Mouse (Mus musculus): ENCODE measurements around the gene Susd1. TPM values are rescaled to one million over a fixed set of nuclear protein-coding genes. Genes with fewer than 3 reads are reported as not detected.
"Not testable (repeated sequence)": the region's sequence is repeated elsewhere in the genome, so short reads cannot be mapped to it uniquely, and the experiment has no call there.

Gene Susd1
- polyA plus RNA-seq, 1 experiment from 2014 or later: 3.6 TPM

DNA sequence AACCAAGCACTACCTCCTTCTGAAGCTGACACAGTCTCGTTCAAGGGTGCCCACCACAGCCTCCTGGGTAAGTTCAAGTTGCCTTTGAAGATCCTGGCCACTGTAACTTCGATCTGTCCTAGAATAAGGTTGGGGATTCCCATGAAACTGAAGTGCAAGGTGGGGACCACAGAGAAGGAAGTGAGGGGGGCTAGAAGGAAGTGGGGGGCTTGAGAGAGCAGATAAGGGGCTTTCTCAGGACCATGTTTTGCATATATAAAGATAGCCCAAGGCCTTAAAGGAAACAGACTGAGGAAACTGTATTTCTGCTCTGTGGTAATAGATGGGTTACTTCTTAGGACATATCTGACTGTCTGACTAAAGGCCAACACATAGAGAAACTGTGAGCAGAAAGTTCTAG, 151.3 kb downstream of the Susd1 start:
- H3K4me2 ChIP-seq (ENCODE audit: low read length): no peak overlapping the region
- H3K9ac ChIP-seq (ENCODE audit: low read length): no peak overlapping the region
- no peak overlapping the region for H3K27ac ChIP-seq (replicated peaks in 1 of 2; ENCODE audit: control insufficient read depth in 1 of 2, insufficient read depth in 1 of 2, low read depth in 2 of 2, low read length in 2 of 2)
- H3K27me3 ChIP-seq (ENCODE audit: control insufficient read depth, insufficient read depth, low read length): no peaks in the 10 kb centered on the region
- 55% methylated on average over 2 of the region's 2 CpGs for WGBS
- no peak for ATAC-seq (ENCODE audit: insufficient number of reproducible peaks, insufficient read depth, low FRiP score, low read depth)
- H3K4me1 ChIP-seq (ENCODE audit: control insufficient read depth in 2 of 2, insufficient read depth in 2 of 2, low read length in 2 of 2): peaks cover 13 to 18% of the 10 kb centered on the region in 2 experiments; a peak in 3 of 4 replicates
- no peaks in the 10 kb centered on the region for H3K36me3 ChIP-seq (ENCODE audit: control insufficient read depth, insufficient read depth, low read length)
- no peak overlapping the region for H3K4me3 ChIP-seq (ENCODE audit: control insufficient read depth in 1 of 2, insufficient read depth in 1 of 2, low read depth in 1 of 2, low read length in 2 of 2)
- H3K9me3 ChIP-seq (ENCODE audit: control insufficient read depth, low read length): no peaks in the 10 kb centered on the region

DNA sequence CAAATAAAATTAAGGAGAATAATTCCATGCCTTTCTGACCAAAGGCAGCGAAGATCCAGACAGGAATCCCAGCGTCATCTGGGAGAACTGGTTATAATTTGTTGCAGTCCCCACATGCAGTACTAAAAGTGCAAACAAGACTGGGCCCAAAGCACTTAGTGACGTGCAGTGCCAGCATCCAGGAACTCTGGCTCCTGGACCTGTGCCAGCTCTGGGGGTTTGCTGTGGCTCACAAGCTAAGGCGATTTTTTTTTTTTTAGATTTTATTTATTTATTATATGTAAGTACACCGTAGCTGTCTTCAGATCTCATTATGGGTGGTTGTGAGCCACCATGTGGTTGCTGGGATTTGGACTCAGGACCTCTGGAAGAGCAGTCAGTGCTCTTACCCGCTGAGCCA, 152.1 kb downstream of the Susd1 start:
- ATAC-seq (ENCODE audit: insufficient number of reproducible peaks, insufficient read depth, low FRiP score, low read depth); H3K9me3 ChIP-seq (ENCODE audit: control insufficient read depth, low read length); H3K36me3 ChIP-seq (ENCODE audit: control insufficient read depth, insufficient read depth, low read length); H3K27ac ChIP-seq (replicated peaks in 1 of 2; ENCODE audit: control insufficient read depth in 1 of 2, insufficient read depth in 1 of 2, low read depth in 2 of 2, low read length in 2 of 2); H3K4me2 ChIP-seq (ENCODE audit: low read length); H3K9ac ChIP-seq (ENCODE audit: low read length); H3K4me3 ChIP-seq (ENCODE audit: control insufficient read depth in 1 of 2, insufficient read depth in 1 of 2, low read depth in 1 of 2, low read length in 2 of 2); H3K27me3 ChIP-seq (ENCODE audit: control insufficient read depth, insufficient read depth, low read length): not testable (repeated sequence)
- peaks cover 13 to 16% of the 10 kb centered on the region in 2 experiments; a peak in 3 of 4 replicates for H3K4me1 ChIP-seq (ENCODE audit: control insufficient read depth in 2 of 2, insufficient read depth in 2 of 2, low read length in 2 of 2)
- WGBS: 66% methylated on average over 6 of the region's 6 CpGs

DNA sequence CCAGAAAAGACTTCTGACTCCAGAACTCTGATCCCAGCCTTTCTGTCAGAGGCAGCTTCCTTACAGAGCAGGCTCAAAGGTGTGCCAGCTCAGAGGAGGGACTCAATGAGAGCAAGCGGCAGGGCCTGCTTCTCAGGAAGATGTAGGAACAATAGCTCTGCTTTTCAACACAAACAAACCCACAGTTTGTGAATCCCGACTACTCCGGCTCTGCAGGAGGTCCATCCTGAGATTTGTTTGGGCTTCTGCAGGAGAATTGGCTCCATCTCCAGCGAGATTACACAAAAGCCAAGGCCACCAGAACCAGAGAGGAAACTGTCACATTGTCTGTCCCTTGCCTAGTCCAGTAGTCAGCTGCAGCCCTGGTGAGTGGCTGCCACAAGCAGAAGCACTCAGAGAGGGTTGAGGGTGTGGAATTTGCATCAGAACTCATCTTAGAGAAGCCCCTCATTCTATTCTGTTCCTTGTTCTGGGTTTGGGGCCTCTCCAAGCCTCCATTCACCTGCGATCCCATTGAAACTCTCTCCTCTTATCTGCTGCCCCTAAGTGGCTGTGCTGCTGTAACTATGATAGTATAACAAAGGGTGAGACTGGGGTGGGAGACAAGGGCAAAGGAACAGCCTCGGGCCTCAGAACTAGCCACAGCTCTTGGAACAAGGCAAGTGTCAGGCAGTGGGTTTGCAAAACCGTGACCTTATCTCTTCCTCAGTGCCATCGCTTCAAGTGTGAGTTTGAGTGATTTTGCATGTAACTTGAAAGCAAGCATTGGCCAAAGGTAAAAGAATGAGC, 155.5 kb downstream of the Susd1 start:
- no peaks in the 10 kb centered on the region for H3K9me3 ChIP-seq (ENCODE audit: control insufficient read depth, low read length)
- H3K4me2 ChIP-seq (ENCODE audit: low read length): no peak overlapping the region
- no peak overlapping the region for H3K9ac ChIP-seq (ENCODE audit: low read length)
- peak overlapping the region in 1 of 2 experiments; percentile 11; a peak in 1 of 4 replicates for H3K27ac ChIP-seq (replicated peaks in 1 of 2; ENCODE audit: control insufficient read depth in 1 of 2, insufficient read depth in 1 of 2, low read depth in 2 of 2, low read length in 2 of 2)
- no peaks in the 10 kb centered on the region for H3K36me3 ChIP-seq (ENCODE audit: control insufficient read depth, insufficient read depth, low read length)
- H3K4me3 ChIP-seq (ENCODE audit: control insufficient read depth in 1 of 2, insufficient read depth in 1 of 2, low read depth in 1 of 2, low read length in 2 of 2): no peak overlapping the region
- H3K27me3 ChIP-seq (ENCODE audit: control insufficient read depth, insufficient read depth, low read length): no peaks in the 10 kb centered on the region
- 16% methylated on average over 8 of the region's 8 CpGs for WGBS
- peaks cover 13 to 16% of the 10 kb centered on the region in 2 experiments; a peak in 3 of 4 replicates for H3K4me1 ChIP-seq (ENCODE audit: control insufficient read depth in 2 of 2, insufficient read depth in 2 of 2, low read length in 2 of 2)
- no peak for ATAC-seq (ENCODE audit: insufficient number of reproducible peaks, insufficient read depth, low FRiP score, low read depth)

DNA sequence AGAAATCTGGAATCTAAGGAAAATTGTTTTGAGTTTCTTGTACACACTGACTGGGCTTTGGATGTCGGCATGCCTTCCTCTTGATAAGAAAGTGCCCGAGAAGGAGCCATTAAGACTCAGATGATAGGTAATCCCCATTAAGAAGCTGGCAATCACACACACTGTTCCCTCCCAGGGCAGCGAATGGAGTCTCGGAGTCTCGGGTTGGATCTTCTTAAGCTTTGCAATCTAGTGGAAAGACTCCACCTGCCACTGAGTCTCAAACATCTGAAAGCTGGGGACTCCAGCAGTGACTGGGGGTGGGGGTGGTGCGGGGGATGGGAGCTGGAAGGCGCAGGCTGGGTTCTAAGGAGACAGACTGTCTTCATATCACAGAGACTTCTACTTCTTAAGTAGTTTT, 156.3 kb downstream of the Susd1 start:
- no peaks in the 10 kb centered on the region for H3K27me3 ChIP-seq (ENCODE audit: control insufficient read depth, insufficient read depth, low read length)
- H3K27ac ChIP-seq (replicated peaks in 1 of 2; ENCODE audit: control insufficient read depth in 1 of 2, insufficient read depth in 1 of 2, low read depth in 2 of 2, low read length in 2 of 2): no peak overlapping the region
- ATAC-seq (ENCODE audit: insufficient number of reproducible peaks, insufficient read depth, low FRiP score, low read depth): no peak
- H3K9me3 ChIP-seq (ENCODE audit: control insufficient read depth, low read length): no peaks in the 10 kb centered on the region
- no peak overlapping the region for H3K9ac ChIP-seq (ENCODE audit: low read length)
- no peak overlapping the region for H3K4me2 ChIP-seq (ENCODE audit: low read length)
- H3K4me1 ChIP-seq (ENCODE audit: control insufficient read depth in 2 of 2, insufficient read depth in 2 of 2, low read length in 2 of 2): peaks cover 13 to 16% of the 10 kb centered on the region in 2 experiments; a peak in 3 of 4 replicates
- WGBS: 45% methylated on average over 7 of the region's 7 CpGs
- no peak overlapping the region for H3K4me3 ChIP-seq (ENCODE audit: control insufficient read depth in 1 of 2, insufficient read depth in 1 of 2, low read depth in 1 of 2, low read length in 2 of 2)
- H3K36me3 ChIP-seq (ENCODE audit: control insufficient read depth, insufficient read depth, low read length): no peaks in the 10 kb centered on the region

DNA sequence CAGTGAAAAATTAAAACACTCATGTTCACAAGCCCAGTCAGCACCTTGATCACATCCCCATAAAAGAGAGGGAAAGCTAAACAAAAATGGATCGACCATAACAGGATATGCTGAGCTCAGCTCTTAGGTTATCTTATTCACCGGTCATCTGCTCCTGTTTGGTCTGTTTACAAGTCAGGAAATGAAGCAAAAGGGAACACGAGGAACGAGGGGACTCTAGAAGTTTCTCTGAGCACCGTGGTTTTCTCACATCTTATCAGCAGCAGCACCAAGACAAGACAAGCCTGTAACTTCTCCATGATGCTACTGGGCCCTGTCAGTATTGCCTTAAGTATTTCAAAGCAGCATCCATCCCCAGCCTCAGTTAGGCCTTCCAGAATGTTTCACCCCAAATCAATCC, 157.6 kb downstream of the Susd1 start:
- no peak for ATAC-seq (ENCODE audit: insufficient number of reproducible peaks, insufficient read depth, low FRiP score, low read depth)
- no peaks in the 10 kb centered on the region for H3K36me3 ChIP-seq (ENCODE audit: control insufficient read depth, insufficient read depth, low read length)
- H3K27ac ChIP-seq (replicated peaks in 1 of 2; ENCODE audit: control insufficient read depth in 1 of 2, insufficient read depth in 1 of 2, low read depth in 2 of 2, low read length in 2 of 2): no peak overlapping the region
- no peaks in the 10 kb centered on the region for H3K27me3 ChIP-seq (ENCODE audit: control insufficient read depth, insufficient read depth, low read length)
- no peak overlapping the region for H3K9ac ChIP-seq (ENCODE audit: low read length)
- H3K4me2 ChIP-seq (ENCODE audit: low read length): no peak overlapping the region
- H3K4me3 ChIP-seq (ENCODE audit: control insufficient read depth in 1 of 2, insufficient read depth in 1 of 2, low read depth in 1 of 2, low read length in 2 of 2): no peak overlapping the region
- 45% methylated on average over 5 of the region's 5 CpGs for WGBS
- no peaks in the 10 kb centered on the region for H3K9me3 ChIP-seq (ENCODE audit: control insufficient read depth, low read length)
- H3K4me1 ChIP-seq (ENCODE audit: control insufficient read depth in 2 of 2, insufficient read depth in 2 of 2, low read length in 2 of 2): peaks cover 11 to 13% of the 10 kb centered on the region in 2 experiments; a peak in 3 of 4 replicates

DNA sequence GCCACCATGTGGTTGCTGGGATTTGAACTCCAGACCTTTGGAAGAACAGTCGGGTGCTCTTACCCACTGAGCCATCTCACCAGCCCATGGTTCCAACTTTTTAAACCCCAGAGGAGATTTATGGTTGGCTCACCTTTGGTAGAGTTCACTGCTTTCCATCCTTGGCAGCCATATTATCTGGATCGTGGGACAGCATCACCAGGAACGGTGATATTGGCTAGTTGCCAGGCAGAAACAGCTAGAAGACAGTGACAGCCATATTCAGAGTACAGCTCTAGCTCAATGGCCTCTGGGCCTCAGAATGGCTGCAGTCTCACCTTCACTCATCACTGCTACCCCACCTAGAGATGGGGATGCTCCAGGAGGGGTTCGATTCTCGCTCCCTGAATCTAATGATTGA, 159.3 kb downstream of the Susd1 start:
- ATAC-seq (ENCODE audit: insufficient number of reproducible peaks, insufficient read depth, low FRiP score, low read depth): no peak
- no peak overlapping the region for H3K4me2 ChIP-seq (ENCODE audit: low read length)
- WGBS: 72% methylated on average over 5 of the region's 5 CpGs

DNA sequence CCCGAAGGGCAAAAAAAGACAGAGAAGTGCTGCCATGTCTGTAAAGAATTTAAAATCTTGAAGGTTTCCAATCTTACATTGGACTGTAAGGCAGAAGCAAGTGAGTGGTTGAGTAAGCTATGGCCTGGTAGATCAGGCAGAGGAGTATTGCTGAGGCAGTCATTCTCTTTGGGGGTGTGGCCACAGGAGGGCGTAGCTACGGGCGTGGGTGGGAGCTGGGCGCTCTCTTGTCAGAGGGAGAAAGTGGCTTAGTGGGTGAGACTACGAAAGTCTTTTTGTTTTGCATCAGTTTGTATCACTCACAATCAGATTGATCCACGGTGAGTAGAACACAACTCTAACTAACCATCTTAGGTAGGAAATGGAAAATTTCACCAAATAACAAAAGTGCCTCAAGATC, 160.0 kb downstream of the Susd1 start:
- Histone ChIP-seq H3K9ac (ENCODE audit: low read length) (no peak overlapping the region), H3K4me2 (ENCODE audit: low read length) (no peak overlapping the region), H3K27ac (replicated peaks in 1 of 2; ENCODE audit: control insufficient read depth in 1 of 2, insufficient read depth in 1 of 2, low read depth in 2 of 2, low read length in 2 of 2) (no peak overlapping the region), H3K4me3 (ENCODE audit: control insufficient read depth in 1 of 2, insufficient read depth in 1 of 2, low read depth in 1 of 2, low read length in 2 of 2) (no peak overlapping the region), H3K36me3 (ENCODE audit: control insufficient read depth, insufficient read depth, low read length) (no peaks in the 10 kb centered on the region), H3K4me1 (ENCODE audit: control insufficient read depth in 2 of 2, insufficient read depth in 2 of 2, low read length in 2 of 2) (peaks cover 11 to 13% of the 10 kb centered on the region in 2 experiments; a peak in 3 of 4 replicates), H3K27me3 (ENCODE audit: control insufficient read depth, insufficient read depth, low read length) (no peaks in the 10 kb centered on the region), H3K9me3 (ENCODE audit: control insufficient read depth, low read length) (no peaks in the 10 kb centered on the region)
- 88% methylated on average over 7 of the region's 7 CpGs for WGBS
- ATAC-seq (ENCODE audit: insufficient number of reproducible peaks, insufficient read depth, low FRiP score, low read depth): no peak

More for the DNA sequence above, 159.3 kb downstream of the Susd1 start:
- no peak overlapping the region for H3K27ac ChIP-seq (replicated peaks in 1 of 2; ENCODE audit: control insufficient read depth in 1 of 2, insufficient read depth in 1 of 2, low read depth in 2 of 2, low read length in 2 of 2)
- no peaks in the 10 kb centered on the region for H3K27me3 ChIP-seq (ENCODE audit: control insufficient read depth, insufficient read depth, low read length)
- no peaks in the 10 kb centered on the region for H3K36me3 ChIP-seq (ENCODE audit: control insufficient read depth, insufficient read depth, low read length)
- no peaks in the 10 kb centered on the region for H3K9me3 ChIP-seq (ENCODE audit: control insufficient read depth, low read length)
- no peak overlapping the region for H3K9ac ChIP-seq (ENCODE audit: low read length)
- H3K4me1 ChIP-seq (ENCODE audit: control insufficient read depth in 2 of 2, insufficient read depth in 2 of 2, low read length in 2 of 2): peaks cover 11 to 13% of the 10 kb centered on the region in 2 experiments; a peak in 3 of 4 replicates
- H3K4me3 ChIP-seq (ENCODE audit: control insufficient read depth in 1 of 2, insufficient read depth in 1 of 2, low read depth in 1 of 2, low read length in 2 of 2): no peak overlapping the region

Measured in heart, embryonic 14.5 days (tissue).